Mouse (Mus musculus) spleen, adult 2 months (tissue): Measurements from ENCODE around the gene Socs1.

Experiments used
- CTCF ChIP-seq: fragments of 200-500 bp; IDR thresholded peaks from 2 replicates; pipeline ENCODE4 v1.5.1; 2011; ENCODE audit warnings: mild to moderate bottlenecking, inconsistent platforms; ENCODE audit not compliant: insufficient read depth, insufficient read length, insufficient replicate concordance; ENCODE audit errors: extremely low read depth
- POLR2A ChIP-seq: fragments of 200-500 bp; IDR thresholded peaks from 2 replicates; pipeline ENCODE4 v1.6.1; 2011; ENCODE audit warnings: low read depth, low read length, inconsistent platforms

GRCm38 (mm10) chr16:10810376-10810775, 25.0 kb upstream of the Socs1 start:
- TF ChIP-seq CTCF = no peak
- no peak for TF ChIP-seq POLR2A
